11 mouse cellular contexts compared by ENCODE assay signal in the genomic region with DNA sequence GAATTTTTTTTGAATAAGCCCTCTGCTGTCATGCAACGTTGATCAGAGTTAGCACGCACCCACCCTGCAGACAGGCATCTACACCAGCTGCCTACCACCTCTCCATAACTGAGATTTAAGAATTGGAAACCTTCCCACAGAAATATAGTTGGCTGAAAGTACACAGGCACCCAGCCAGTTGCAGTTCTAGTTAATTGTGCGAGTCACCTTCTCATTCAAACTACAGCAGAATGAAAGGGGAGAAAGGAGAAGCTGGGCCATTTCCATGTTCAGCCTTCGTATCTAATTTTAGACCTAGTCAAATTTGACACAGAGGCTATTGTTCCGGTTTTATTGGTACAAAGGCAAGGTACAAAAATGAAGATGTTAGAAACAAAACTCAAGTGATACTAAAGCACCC. TPM values are rescaled to one million over a fixed set of nuclear protein-coding genes. Genes with fewer than 3 reads are reported as not detected.
A peak's percentile ranks its signal among the peaks of the same experiment; 100 is the strongest.
DNase-seq lines count a peak whose midpoint lies in the region.
"Had no signal": no experiment of that assay in that cellular context is flagged by ENCODE, and none has a peak within 500 bp of the region (broad histone marks: within the 10 kb centered on the region; RNA-seq: fewer than 3 reads in every experiment).

No protein-coding gene starts in this region.

- DNase-seq in frontal cortex, adult 2 months (ENCODE audit: extremely low spot score in 1 of 2, low spot score in 1 of 2): peak; percentile 20 to 67
- no peak for DNase-seq in frontal cortex, postnatal 25 days (ENCODE audit: low spot score in 2 of 2)
- DNase-seq in right cerebral cortex, adult 2 months (ENCODE audit: low spot score in 2 of 2): peak; percentile 45 to 51
- DNase-seq in right cerebral cortex, postnatal 14 days: no peak
- DNase-seq in layer of hippocampus, adult 9-11 months: peak; percentile 44
- peak; percentile 62 for DNase-seq in telencephalon, adult 2 months (ENCODE audit: low read depth, low spot score)
- DNase-seq in urinary bladder, postnatal 10 days (ENCODE audit: low spot score): no peak
- DNase-seq in T-cell, adult 2 months (ENCODE audit: low spot score): no peak
- DNase-seq: cerebellum, postnatal 36 days; kidney, postnatal 10 days; lung, postnatal 36 days had no signal

RNA-seq across cellular contexts. Expression of gene Heca, which starts 2.9 kb away (rescaled TPM):
- polyA plus RNA-seq in frontal cortex, adult 2 months (2012; rRNA removed): 14.9 and 17.4 TPM in 2 replicates

Comparison
In these comparisons a context has a peak if more than half of its experiments do, and no peak if none do; other contexts are left out.
1. DNase-seq: peak in frontal cortex, adult 2 months (2 of 2), right cerebral cortex, adult 2 months (2 of 2), layer of hippocampus, adult 9-11 months (single experiment) and telencephalon, adult 2 months (single experiment); none in frontal cortex, postnatal 25 days (0 of 2), right cerebral cortex, postnatal 14 days (single experiment), urinary bladder, postnatal 10 days (single experiment) and T-cell, adult 2 months (single experiment).